Mouse (Mus musculus): ENCODE data around the gene Usp40.

The Usp40 gene

DNA sequence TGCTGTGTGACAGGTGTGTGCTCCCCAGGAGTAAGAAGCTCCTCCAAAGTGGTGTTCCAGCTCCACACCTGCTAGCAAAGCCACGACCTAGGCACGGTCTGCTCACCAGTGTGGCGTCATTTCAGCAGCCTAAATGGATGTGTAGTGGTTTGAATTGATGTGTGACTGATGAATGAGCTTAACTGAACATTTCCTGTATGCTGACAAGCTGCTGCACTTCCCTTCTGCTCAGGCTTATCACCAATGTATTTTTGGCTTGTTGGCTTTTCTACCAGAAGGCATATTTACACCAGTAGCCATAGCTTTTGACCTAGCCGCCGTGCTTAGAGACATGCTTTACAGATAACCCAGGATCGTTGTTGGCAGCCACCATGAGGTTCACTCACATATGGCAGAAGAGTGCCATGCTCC lies 60.7 kb downstream of the Usp40 start:
- DNase-seq (ENCODE audit: low spot score in 2 of 2), result no peak

DNA sequence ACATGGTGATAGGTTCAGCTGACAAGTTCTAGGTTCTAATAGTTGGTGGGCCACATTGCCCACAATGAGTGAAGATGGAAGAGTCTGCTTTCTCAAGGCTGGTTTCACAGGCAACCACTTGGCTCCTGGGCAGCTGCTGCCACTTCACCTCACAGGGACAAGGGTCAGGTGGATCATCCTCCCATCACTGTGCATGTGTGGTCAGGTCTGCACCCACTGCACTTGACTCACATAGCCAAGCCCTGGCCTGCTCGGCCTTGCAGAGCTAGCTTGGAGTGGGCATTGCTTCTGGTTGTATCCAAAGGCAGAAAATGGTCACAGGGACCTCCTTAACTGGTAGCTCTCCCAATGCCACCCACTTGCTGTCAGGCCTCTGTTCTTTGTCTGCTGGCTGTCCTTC lies 66.6 kb downstream of the Usp40 start:
- DNase-seq (ENCODE audit: low spot score in 2 of 2), result no peak

DNA sequence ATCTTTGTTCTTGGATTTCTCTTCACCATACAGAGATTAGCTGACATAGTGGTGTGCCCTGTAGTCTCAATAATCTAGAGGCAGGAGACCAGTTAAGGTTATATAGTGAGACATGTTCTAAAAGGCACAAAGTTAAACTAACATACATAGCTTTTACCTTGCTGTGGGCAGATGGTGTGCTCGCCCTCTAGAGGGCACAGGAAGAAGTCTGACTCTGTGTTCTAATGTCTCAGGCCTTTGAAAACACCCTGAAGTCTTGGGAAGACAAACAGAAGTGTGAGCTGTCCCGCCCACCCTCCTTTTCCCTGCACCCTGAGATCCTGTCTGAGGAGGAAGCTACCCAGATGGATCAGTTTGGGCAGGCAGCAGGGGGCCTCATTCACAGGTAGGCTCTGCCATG lies 71.8 kb downstream of the Usp40 start:
- DNase-seq (ENCODE audit: low spot score in 2 of 2), result no peak

DNA sequence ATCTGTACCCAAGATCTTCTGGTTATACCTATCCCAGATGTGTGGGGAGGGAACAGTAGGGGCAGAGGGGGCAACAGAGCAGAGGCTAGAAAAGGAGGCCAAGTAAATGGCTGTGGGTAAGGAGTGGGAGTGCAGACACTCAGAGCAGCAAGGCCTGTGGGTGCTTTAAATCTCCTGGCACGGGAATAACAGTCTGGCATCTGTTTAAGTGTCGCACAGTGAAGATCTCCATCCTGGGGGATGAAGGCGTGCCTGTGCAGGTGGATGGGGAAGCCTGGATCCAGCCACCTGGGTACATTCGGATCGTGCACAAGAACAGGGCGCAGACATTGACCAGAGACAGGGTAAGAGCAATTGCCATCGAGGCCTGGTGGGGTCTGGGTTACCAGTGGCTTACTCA lies 72.3 kb downstream of the Usp40 start:
- peak; percentile 55 to 56 for DNase-seq (ENCODE audit: low spot score in 2 of 2)

GRCm38 (mm10) chr1:87935546-87935945 lies 72.8 kb downstream of the Usp40 start:
- no peak for DNase-seq (ENCODE audit: low spot score in 2 of 2)

- peak; percentile 49 to 50 for DNase-seq (ENCODE audit: low spot score in 2 of 2)
Observed at GRCm38 (mm10) chr1:87935095-87935494, 73.3 kb downstream of the Usp40 start.

- peak in 1 of 2 experiments; percentile 39 for DNase-seq (ENCODE audit: low spot score in 2 of 2)
Observed at GRCm38 (mm10) chr1:87933051-87933450, 75.3 kb downstream of the Usp40 start.

DNA sequence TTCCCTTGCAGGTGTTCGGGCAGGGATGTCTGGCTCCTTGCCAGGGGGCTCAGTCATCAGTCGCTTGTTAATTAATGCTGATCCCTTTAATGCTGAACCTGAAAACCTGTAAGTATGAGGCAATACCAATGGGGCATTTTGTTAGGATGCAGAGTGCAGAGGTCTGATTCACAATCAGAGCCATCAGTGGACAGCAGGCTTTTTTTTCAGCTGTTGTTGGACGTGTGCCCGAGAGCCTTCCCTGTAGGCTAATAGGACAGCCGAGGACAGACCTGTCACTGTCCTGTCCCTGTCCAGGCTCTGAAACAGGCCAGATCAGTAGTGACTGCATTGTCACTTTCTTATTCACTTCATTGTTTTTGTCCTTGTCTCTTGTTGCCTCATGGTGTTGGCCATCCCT lies 78.6 kb downstream of the Usp40 start:
- no peak for DNase-seq (ENCODE audit: low spot score in 2 of 2)

- DNase-seq (ENCODE audit: low spot score in 2 of 2), result no peak
Observed at GRCm38 (mm10) chr1:87924888-87925287, 83.5 kb downstream of the Usp40 start.

DNA sequence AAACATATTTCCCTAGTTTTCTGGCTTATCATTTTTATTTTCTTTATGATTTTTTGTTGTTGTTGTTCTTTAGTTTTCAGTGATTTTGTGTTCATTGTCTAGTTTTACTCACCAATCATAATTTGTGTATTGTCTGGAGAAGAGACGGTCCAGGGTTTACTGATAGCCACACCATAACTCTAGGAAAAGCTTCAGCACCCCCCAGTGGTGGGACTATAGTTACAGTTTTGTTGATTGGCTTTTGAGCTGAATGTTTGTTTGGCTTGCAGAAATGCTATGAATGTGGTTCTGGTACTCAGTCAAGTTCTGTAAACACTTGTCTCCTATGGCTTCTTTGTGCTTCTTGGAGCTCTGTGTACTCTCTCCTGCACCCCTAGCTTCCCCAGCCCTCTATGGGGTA lies 85.7 kb downstream of the Usp40 start:
- peak; percentile 54 to 55 for DNase-seq (ENCODE audit: low spot score in 2 of 2)

GRCm38 (mm10) chr1:87920056-87920614 lies 88.2 kb downstream of the Usp40 start:
- DNase-seq (ENCODE audit: low spot score in 2 of 2), result no peak

DNA sequence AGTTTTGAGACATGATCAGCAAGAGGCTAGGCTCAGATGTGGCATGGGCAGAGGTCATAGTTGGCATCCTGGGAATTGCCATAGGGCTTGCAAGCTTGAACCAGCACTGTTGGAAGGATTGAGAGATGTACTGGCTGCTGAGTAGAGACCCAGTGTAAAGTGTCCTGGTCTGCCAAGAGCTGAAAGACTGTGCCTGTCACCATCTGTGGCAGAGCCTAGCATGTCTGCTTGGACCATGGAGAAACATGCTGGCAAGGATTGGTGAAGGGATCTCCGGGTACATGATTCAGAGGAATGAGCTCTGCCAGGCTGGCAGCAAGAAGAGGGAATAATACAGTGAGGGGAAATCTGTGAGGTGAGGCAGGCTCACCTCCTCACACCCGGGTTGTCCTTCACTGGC lies 90.3 kb downstream of the Usp40 start:
- DNase-seq (ENCODE audit: low spot score in 2 of 2), result no peak

- DNase-seq (ENCODE audit: low spot score in 2 of 2), result no peak
Observed at GRCm38 (mm10) chr1:87917361-87917760, 91.0 kb downstream of the Usp40 start.

DNA sequence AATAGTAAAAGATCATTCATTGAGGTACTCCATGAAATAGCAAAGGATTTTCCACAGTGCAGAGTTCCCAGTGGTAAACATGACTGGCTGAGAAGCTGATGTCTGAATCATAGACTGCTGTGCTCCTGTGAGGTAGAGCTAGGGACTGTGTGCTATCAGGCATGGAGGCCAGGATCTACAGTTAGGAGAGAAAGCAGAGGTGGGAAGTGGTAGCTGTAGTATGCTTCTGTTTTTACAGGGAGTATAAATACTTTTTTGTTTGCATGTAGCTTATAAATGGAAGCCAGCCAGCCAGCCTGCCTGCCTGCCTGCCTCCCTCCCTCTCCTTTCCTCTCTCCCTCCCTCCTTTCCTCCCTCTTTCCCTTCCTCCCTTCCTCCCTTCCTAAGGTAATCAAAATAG lies 95.0 kb downstream of the Usp40 start:
- peak in 1 of 2 experiments; percentile 28 for DNase-seq (ENCODE audit: low spot score in 2 of 2)

- no peak for DNase-seq (ENCODE audit: low spot score in 2 of 2)
Observed at GRCm38 (mm10) chr1:87910428-87910827, 97.9 kb downstream of the Usp40 start.

- no peak for DNase-seq (ENCODE audit: low spot score in 2 of 2)
Observed at GRCm38 (mm10) chr1:87909565-87909964, 98.8 kb downstream of the Usp40 start.

GRCm38 (mm10) chr1:87908736-87909135 lies 99.6 kb downstream of the Usp40 start:
- no peak for DNase-seq (ENCODE audit: low spot score in 2 of 2)

DNA sequence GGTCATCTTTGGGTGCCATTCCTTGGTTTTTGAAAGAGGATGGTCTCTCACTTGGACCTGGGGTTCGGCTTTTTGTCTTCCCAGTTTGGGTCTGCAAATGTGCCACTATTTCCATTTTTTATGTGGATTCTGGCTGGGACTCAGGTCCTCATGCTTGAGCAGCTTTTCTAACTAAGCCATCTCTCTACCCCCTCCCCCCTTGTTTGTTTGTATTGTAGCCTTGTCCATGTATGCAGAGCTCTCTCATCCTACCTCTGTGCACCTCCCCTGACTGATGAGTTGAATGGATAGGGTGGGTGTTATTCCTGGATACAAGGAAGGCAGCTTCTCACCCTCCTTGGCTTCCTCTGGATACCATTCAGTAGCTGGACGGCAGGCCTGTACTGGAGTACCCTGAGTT lies 100.3 kb downstream of the Usp40 start:
- no peak for DNase-seq (ENCODE audit: low spot score in 2 of 2)

DNA sequence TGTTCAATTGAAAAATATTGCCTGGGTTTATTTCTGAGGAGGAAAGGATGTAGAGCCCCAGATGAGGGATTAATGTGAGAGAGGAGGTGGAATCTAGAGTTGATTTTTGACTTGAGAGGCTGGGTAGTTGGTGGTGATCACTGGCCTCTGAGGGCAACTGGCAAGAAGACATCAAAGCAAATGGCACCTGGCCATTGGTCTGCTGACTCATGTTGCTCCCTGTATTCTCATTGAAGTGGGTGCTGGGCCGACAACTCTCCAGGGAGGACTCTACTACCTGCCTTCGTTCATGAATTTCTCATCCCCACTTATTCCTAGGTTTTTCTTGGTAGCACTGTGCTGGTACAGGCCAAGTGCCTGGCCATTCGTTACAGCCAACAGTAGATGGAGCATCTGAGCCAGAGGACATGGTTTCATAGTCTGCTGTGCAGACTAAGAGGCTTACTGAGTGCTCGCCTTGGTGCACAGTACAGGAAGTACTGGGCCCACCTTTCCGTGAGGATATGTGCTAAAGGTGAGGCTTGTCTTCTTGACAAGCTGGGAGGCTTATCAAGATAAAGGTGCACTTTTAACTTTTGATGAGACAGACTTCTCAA lies 101.9 kb downstream of the Usp40 start:
- no peak for DNase-seq (ENCODE audit: low spot score in 2 of 2)

GRCm38 (mm10) chr1:87902186-87902585 lies 106.2 kb downstream of the Usp40 start:
- DNase-seq (ENCODE audit: low spot score in 2 of 2), result no peak

DNA sequence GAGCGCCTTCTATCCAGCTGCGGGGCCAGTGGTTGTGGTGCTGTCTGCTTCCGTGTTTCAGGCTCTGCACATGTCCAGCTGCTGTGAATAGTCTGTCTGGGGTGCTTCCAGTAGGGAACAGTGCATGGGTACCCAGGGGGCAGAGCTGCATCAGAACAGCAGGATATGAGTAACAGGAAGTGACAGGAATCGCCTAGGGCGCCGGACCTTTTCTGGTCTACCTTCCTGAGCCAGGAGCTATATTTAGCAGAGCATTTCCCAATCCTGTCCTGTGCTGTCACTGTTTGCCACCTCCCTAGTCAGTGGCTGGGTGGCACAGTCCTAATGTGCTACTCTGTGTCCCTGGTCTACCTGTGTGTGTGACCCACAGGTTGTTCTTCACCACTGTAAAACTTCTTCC lies 107.4 kb downstream of the Usp40 start:
- DNase-seq (ENCODE audit: low spot score in 2 of 2), result no peak

GRCm38 (mm10) chr1:87899701-87900100 lies 108.7 kb downstream of the Usp40 start:
- no peak for DNase-seq (ENCODE audit: low spot score in 2 of 2)

GRCm38 (mm10) chr1:87896921-87897320 lies 111.4 kb downstream of the Usp40 start:
- DNase-seq (ENCODE audit: low spot score in 2 of 2), result no peak

Measured in right cerebral cortex, adult 2 months (tissue).